Mouse (Mus musculus): ENCODE measurements around the gene Trmo. TPM values are rescaled to one million over a fixed set of nuclear protein-coding genes. Genes with fewer than 3 reads are reported as not detected.

The Trmo gene
- polyA plus RNA-seq, 1 experiment from 2014 or later = 8.2 TPM

DNA sequence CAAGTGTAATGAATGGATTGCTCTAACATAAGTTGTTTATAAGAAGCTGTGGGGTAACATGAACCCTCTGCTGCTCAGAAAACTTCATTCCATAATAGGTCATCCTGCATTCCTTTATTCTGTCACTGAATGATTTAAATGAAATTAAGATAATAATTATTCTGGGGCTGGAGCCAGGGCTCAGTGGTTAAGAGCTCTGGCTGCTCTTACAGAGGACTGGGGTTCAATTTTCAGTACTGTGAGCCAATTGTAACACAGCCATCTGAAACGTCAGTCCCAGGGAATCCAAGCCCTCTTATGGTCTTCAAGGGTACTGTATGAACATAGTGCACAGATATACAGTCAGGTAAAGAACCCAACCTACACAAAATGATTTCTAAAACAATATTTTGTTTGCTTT, 53.4 kb downstream of the Trmo start:
- Histone ChIP-seq H3K4me2 (replicated peaks; ENCODE audit: low read depth, low read length) (no peak overlapping the region), H3K9me3 (ENCODE audit: low read length) (no peaks in the 10 kb centered on the region), H3K27me3 (replicated peaks; ENCODE audit: insufficient read depth, low read length) (peaks cover 30% of the 10 kb centered on the region), H3K4me1 (ENCODE audit: insufficient read depth, low read depth, low read length) (no peaks in the 10 kb centered on the region), H3K9ac (replicated peaks; ENCODE audit: low read depth) (no peak overlapping the region), H3K36me3 (ENCODE audit: insufficient read depth, low read length) (no peaks in the 10 kb centered on the region), H3K27ac (ENCODE audit: low read length) (no peak overlapping the region), H3K4me3 (ENCODE audit: low read depth, low read length) (no peak overlapping the region)
- WGBS = 5% methylated on average over 1 of the region's 1 CpGs
- ATAC-seq (peak; percentile 19), DNase-seq (ENCODE audit: low spot score) (peak; percentile 42)
- TF ChIP-seq EP300 (IDR thresholded peaks at IDR 0.05) = no peak
- no peak for TF ChIP-seq CTCF (IDR thresholded peaks at IDR 0.05)

- TF ChIP-seq CTCF (IDR thresholded peaks at IDR 0.05) (no peak), EP300 (IDR thresholded peaks at IDR 0.05) (no peak)
Observed at GRCm38 (mm10) chr4:46328906-46329305, 60.3 kb downstream of the Trmo start.

More at GRCm38 (mm10) chr4:46328906-46329305, 60.3 kb downstream of the Trmo start:
- ATAC-seq (no peak), DNase-seq (ENCODE audit: low spot score) (no peak)
- Histone ChIP-seq H3K4me3 (ENCODE audit: low read depth, low read length) (no peak overlapping the region), H3K9ac (replicated peaks; ENCODE audit: low read depth) (no peak overlapping the region), H3K9me3 (ENCODE audit: low read length) (no peaks in the 10 kb centered on the region), H3K27ac (ENCODE audit: low read length) (no peak overlapping the region), H3K4me2 (replicated peaks; ENCODE audit: low read depth, low read length) (no peak overlapping the region), H3K4me1 (ENCODE audit: insufficient read depth, low read depth, low read length) (no peaks in the 10 kb centered on the region), H3K36me3 (ENCODE audit: insufficient read depth, low read length) (no peaks in the 10 kb centered on the region), H3K27me3 (replicated peaks; ENCODE audit: insufficient read depth, low read length) (0 out of 2 replicates have a peak, but pooled peaks cover 3% of the 10 kb centered on the region)
- WGBS = 71% methylated on average over 3 of the region's 3 CpGs

Other genes starting within 250 kb of the Trmo start
- 22.0 and 29.2 TPM in 2 replicates for gene Xpa, start 193.1 kb downstream of the Trmo start, polyA plus RNA-seq (2015; fragmentation: Nextera tagmentation; extraction: Ambion mirVana)
- gene Foxe1, start 45.8 kb downstream of the Trmo start, polyA plus RNA-seq (2015; fragmentation: Nextera tagmentation; extraction: Ambion mirVana) = not detected in 2 replicates
- 0.73 and 1.0 TPM in 2 replicates for gene Hemgn, start 24.1 kb upstream of the Trmo start, polyA plus RNA-seq (2015; fragmentation: Nextera tagmentation; extraction: Ambion mirVana)
- gene Anp32b, start 61.5 kb upstream of the Trmo start, polyA plus RNA-seq (2015; fragmentation: Nextera tagmentation; extraction: Ambion mirVana) = 81.3 and 91.0 TPM in 2 replicates
- 48.2 and 52.4 TPM in 2 replicates for gene Nans, start 99.8 kb upstream of the Trmo start, polyA plus RNA-seq (2015; fragmentation: Nextera tagmentation; extraction: Ambion mirVana)
- 5.2 and 5.4 TPM in 2 replicates for gene Trim14, start 146.7 kb upstream of the Trmo start, polyA plus RNA-seq (2015; fragmentation: Nextera tagmentation; extraction: Ambion mirVana)
- 2.3 and 2.5 TPM in 2 replicates for gene Coro2a, start 212.8 kb upstream of the Trmo start, polyA plus RNA-seq (2015; fragmentation: Nextera tagmentation; extraction: Ambion mirVana)